Mouse (Mus musculus): ENCODE data around the gene Gata1.
"Not testable (repeated sequence)": the region's sequence is repeated elsewhere in the genome, so short reads cannot be mapped to it uniquely, and the experiment has no call there.

DNA sequence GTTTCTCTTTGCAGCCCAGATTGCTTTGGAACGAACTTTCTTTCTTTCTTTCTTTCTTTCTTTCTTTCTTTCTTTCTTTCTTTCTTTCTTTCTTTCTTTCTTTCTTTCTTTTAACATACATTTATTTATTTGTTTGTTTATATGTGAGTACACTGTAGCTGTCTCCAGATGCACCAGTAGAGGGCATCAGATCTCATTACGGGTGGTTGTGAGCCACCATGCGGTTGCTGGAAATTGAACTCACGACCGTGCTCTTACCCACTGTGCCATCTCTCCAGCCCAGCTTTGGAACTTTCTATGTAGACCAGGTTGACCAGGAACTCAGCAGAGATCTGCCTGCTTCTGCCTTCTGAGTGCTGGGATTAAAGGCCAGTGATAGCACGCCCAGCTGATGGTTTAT lies 59.9 kb downstream of the Gata1 start:
- not testable (repeated sequence) for TF ChIP-seq GATA1, TAL1 (IDR thresholded peaks at IDR 0.05; ENCODE audit: low read length)

Measured in erythroblast, embryonic 14.5 days (primary cell).